Mouse (Mus musculus): Measurements from ENCODE around the gene Lnx2. TPM values are rescaled to one million over a fixed set of nuclear protein-coding genes. Genes with fewer than 3 reads are reported as not detected.

Gene Lnx2
- polyA plus RNA-seq, 1 experiment from 2014 or later = 19.7 TPM

DNA sequence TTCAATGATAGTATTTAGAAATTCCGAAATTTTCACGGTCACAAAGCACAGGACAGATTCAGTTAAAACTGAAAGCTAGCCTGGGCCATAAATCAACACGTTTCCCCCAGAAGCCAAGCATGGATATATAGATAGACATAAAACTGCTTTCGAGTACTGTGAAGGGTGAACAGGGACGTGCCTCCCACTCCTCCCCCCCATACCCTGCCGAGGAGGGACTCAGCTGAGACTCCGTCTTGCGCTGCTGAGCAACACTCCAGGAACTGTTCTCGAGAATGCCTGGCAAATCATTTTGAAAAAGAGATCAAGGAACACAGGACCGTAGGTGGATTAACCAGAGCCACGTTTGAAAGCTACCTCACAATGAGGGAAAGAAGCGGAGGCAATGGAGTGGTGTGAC, 42.1 kb downstream of the Lnx2 start:
- Histone ChIP-seq H3K27me3 (ENCODE audit: control insufficient read depth, insufficient read depth, low read depth, low read length) (no peaks in the 10 kb centered on the region), H3K4me3 (ENCODE audit: low read length) (no peak overlapping the region), H3K27ac (ENCODE audit: low read length) (no peak overlapping the region), H3K9ac (ENCODE audit: low read length) (no peak overlapping the region), H3K4me2 (ENCODE audit: low read depth, low read length) (no peak overlapping the region), H3K9me3 (ENCODE audit: control insufficient read depth, low read length) (no peaks in the 10 kb centered on the region), H3K4me1 (replicated peaks; ENCODE audit: control insufficient read depth, insufficient read depth, low read length) (peaks cover 30% of the 10 kb centered on the region), H3K36me3 (ENCODE audit: control insufficient read depth, insufficient read depth, low read length) (peaks cover 9% of the 10 kb centered on the region)
- no peak for ATAC-seq (ENCODE audit: low read depth)
- 74% methylated on average over 12 of the region's 12 CpGs for WGBS

DNA sequence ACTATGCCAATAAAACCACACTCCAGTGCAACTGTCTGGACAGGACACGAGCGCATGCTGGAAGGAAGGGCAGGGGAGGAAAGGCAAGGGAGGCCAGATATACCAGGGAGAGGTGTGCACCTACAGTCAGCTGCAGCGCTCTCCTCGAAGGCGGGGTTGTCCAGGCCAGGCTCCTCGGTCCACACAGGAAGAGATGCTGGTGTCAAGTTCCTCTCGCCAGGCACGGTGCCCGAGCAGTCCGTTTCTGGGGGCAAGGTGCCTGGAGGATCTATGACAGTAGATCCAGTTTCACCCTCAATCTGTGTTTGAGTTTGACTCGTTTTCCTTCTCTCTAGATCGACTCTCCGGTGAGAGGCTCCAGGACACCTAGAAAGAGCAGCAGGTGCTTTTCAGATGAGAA, 43.2 kb downstream of the Lnx2 start:
- no peak overlapping the region for H3K4me2 ChIP-seq (ENCODE audit: low read depth, low read length)
- WGBS = 63% methylated on average over 13 of the region's 13 CpGs
- H3K27ac ChIP-seq (ENCODE audit: low read length) = no peak overlapping the region
- peaks cover 20% of the 10 kb centered on the region for H3K36me3 ChIP-seq (ENCODE audit: control insufficient read depth, insufficient read depth, low read length)
- no peaks in the 10 kb centered on the region for H3K27me3 ChIP-seq (ENCODE audit: control insufficient read depth, insufficient read depth, low read depth, low read length)
- H3K9me3 ChIP-seq (ENCODE audit: control insufficient read depth, low read length) = no peaks in the 10 kb centered on the region
- H3K4me3 ChIP-seq (ENCODE audit: low read length) = no peak overlapping the region
- ATAC-seq (ENCODE audit: low read depth) = no peak
- H3K4me1 ChIP-seq (replicated peaks; ENCODE audit: control insufficient read depth, insufficient read depth, low read length) = peaks cover 25% of the 10 kb centered on the region
- no peak overlapping the region for H3K9ac ChIP-seq (ENCODE audit: low read length)

DNA sequence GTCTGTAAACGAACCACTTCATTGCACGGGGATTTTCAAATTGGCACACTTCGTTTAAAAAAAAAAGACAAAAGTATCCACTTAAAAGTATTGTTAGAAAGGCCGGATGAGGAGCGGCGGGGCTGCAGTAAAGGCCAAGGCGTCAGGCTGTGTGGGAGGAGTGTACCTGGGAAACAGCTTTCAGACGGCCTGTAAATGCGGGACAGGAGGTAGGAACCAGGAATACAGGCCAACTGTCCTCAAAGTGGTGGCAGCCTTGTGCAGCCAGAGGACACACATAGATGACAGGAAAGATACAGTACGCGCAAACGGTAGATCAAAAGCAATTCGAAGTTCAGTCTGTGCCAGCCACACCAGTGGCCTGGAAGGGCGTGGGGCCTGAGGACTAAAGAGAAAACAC, 45.1 kb downstream of the Lnx2 start:
- WGBS = 79% methylated on average over 14 of the region's 14 CpGs
- Histone ChIP-seq H3K9ac (ENCODE audit: low read length) (no peak overlapping the region), H3K27ac (ENCODE audit: low read length) (peak overlapping the region; percentile 41), H3K4me1 (replicated peaks; ENCODE audit: control insufficient read depth, insufficient read depth, low read length) (peaks cover 9% of the 10 kb centered on the region), H3K27me3 (ENCODE audit: control insufficient read depth, insufficient read depth, low read depth, low read length) (no peaks in the 10 kb centered on the region), H3K4me3 (ENCODE audit: low read length) (no peak overlapping the region), H3K9me3 (ENCODE audit: control insufficient read depth, low read length) (no peaks in the 10 kb centered on the region), H3K36me3 (ENCODE audit: control insufficient read depth, insufficient read depth, low read length) (peaks cover 33% of the 10 kb centered on the region), H3K4me2 (ENCODE audit: low read depth, low read length) (no peak overlapping the region)
- ATAC-seq (ENCODE audit: low read depth) = no peak

- peaks cover 52% of the 10 kb centered on the region for H3K36me3 ChIP-seq (ENCODE audit: control insufficient read depth, insufficient read depth, low read length)
- 0 out of 2 replicates have a peak, but pooled peaks have one; percentile 37 for ATAC-seq (ENCODE audit: low read depth)
- H3K4me3 ChIP-seq (ENCODE audit: low read length) = no peak overlapping the region
- no peak overlapping the region for H3K9ac ChIP-seq (ENCODE audit: low read length)
- no peak overlapping the region for H3K4me2 ChIP-seq (ENCODE audit: low read depth, low read length)
- WGBS = 60% methylated on average over 24 of the region's 24 CpGs
- H3K27me3 ChIP-seq (ENCODE audit: control insufficient read depth, insufficient read depth, low read depth, low read length) = no peaks in the 10 kb centered on the region
- no peaks in the 10 kb centered on the region for H3K9me3 ChIP-seq (ENCODE audit: control insufficient read depth, low read length)
- H3K27ac ChIP-seq (ENCODE audit: low read length) = no peak overlapping the region
- H3K4me1 ChIP-seq (replicated peaks; ENCODE audit: control insufficient read depth, insufficient read depth, low read length) = no peaks in the 10 kb centered on the region
Observed at GRCm38 (mm10) chr5:147024331-147025034, 51.9 kb downstream of the Lnx2 start.

DNA sequence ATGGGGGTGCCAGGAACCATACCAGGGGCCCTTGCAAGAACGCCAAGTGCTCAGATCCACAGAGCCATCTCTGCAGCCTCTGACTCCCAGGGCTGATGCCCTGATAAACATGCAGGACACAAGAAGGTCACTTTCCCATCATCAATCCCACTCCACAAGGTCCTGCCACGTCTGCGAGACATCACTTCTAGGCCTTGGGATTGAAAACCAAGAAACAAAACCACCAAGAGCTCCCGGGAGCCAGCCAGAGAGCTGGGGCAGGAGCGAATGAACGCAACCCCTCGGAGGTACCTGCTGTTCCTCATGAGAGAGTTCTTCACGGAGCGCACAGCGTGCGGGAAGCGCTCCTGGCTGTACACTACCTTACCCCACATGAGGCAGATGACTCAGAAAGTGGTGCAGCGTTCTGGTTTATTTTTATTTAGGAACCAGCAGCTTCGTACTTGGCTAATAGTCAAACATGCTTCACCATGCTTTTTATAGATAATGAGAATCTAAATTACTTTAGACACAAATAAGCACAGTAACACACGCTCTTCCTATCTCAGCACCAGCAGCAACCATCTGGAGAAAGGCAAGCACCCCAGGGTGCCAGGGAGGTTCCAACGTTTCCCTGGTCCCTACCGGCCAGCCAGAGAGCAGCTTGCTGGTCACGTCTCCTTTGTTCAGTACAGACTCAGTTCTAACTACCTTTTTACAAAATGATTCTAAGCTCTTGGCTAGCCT, 53.0 kb downstream of the Lnx2 start:
- ATAC-seq (ENCODE audit: low read depth) = no peak
- Histone ChIP-seq H3K9ac (ENCODE audit: low read length) (no peak overlapping the region), H3K27me3 (ENCODE audit: control insufficient read depth, insufficient read depth, low read depth, low read length) (no peaks in the 10 kb centered on the region), H3K27ac (ENCODE audit: low read length) (no peak overlapping the region), H3K4me3 (ENCODE audit: low read length) (no peak overlapping the region), H3K36me3 (ENCODE audit: control insufficient read depth, insufficient read depth, low read length) (peaks cover 53% of the 10 kb centered on the region), H3K4me2 (ENCODE audit: low read depth, low read length) (no peak overlapping the region), H3K9me3 (ENCODE audit: control insufficient read depth, low read length) (no peaks in the 10 kb centered on the region), H3K4me1 (replicated peaks; ENCODE audit: control insufficient read depth, insufficient read depth, low read length) (no peaks in the 10 kb centered on the region)
- WGBS = 86% methylated on average over 18 of the region's 18 CpGs

- Histone ChIP-seq H3K27me3 (ENCODE audit: control insufficient read depth, insufficient read depth, low read depth, low read length) (no peaks in the 10 kb centered on the region), H3K4me3 (ENCODE audit: low read length) (no peak overlapping the region), H3K4me2 (ENCODE audit: low read depth, low read length) (no peak overlapping the region), H3K9ac (ENCODE audit: low read length) (no peak overlapping the region), H3K36me3 (ENCODE audit: control insufficient read depth, insufficient read depth, low read length) (peaks cover 45% of the 10 kb centered on the region), H3K9me3 (ENCODE audit: control insufficient read depth, low read length) (no peaks in the 10 kb centered on the region), H3K27ac (ENCODE audit: low read length) (no peak overlapping the region), H3K4me1 (replicated peaks; ENCODE audit: control insufficient read depth, insufficient read depth, low read length) (no peaks in the 10 kb centered on the region)
- 70% methylated on average over 5 of the region's 5 CpGs for WGBS
- ATAC-seq (ENCODE audit: low read depth) = no peak
Observed at GRCm38 (mm10) chr5:147021546-147022265, 54.7 kb downstream of the Lnx2 start.

DNA sequence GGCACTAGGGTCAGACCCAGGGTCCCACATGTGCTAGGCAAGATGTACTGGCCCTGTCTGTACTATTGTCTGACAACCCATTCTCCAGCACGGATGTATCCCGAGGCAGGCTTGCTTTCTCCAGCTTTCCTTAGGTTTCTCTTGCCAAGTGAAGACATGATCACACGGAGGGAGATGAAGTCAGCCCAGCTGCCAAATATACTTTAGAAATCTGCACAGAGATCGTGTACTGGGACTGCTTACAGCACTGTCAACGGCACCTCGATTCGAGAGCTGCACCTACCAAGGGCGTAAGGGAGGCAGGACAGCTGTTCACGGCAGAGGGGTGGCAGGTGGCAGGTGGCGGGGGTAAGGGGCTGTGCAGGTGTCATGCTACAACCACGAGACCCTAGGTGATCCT, 55.8 kb downstream of the Lnx2 start:
- H3K4me3 ChIP-seq (ENCODE audit: low read length) = no peak overlapping the region
- ATAC-seq (ENCODE audit: low read depth) = no peak
- no peaks in the 10 kb centered on the region for H3K4me1 ChIP-seq (replicated peaks; ENCODE audit: control insufficient read depth, insufficient read depth, low read length)
- no peak overlapping the region for H3K9ac ChIP-seq (ENCODE audit: low read length)
- no peak overlapping the region for H3K27ac ChIP-seq (ENCODE audit: low read length)
- H3K27me3 ChIP-seq (ENCODE audit: control insufficient read depth, insufficient read depth, low read depth, low read length) = no peaks in the 10 kb centered on the region
- H3K9me3 ChIP-seq (ENCODE audit: control insufficient read depth, low read length) = no peaks in the 10 kb centered on the region
- WGBS = 78% methylated on average over 11 of the region's 11 CpGs
- H3K36me3 ChIP-seq (ENCODE audit: control insufficient read depth, insufficient read depth, low read length) = peaks cover 40% of the 10 kb centered on the region
- no peak overlapping the region for H3K4me2 ChIP-seq (ENCODE audit: low read depth, low read length)

GRCm38 (mm10) chr5:147018761-147019160, 57.6 kb downstream of the Lnx2 start:
- H3K27ac ChIP-seq (ENCODE audit: low read length) = no peak overlapping the region
- H3K27me3 ChIP-seq (ENCODE audit: control insufficient read depth, insufficient read depth, low read depth, low read length) = no peaks in the 10 kb centered on the region
- H3K4me1 ChIP-seq (replicated peaks; ENCODE audit: control insufficient read depth, insufficient read depth, low read length) = no peaks in the 10 kb centered on the region
- no peak for ATAC-seq (ENCODE audit: low read depth)
- H3K4me3 ChIP-seq (ENCODE audit: low read length) = no peak overlapping the region
- no peak overlapping the region for H3K4me2 ChIP-seq (ENCODE audit: low read depth, low read length)
- H3K9me3 ChIP-seq (ENCODE audit: control insufficient read depth, low read length) = no peaks in the 10 kb centered on the region
- WGBS = 81% methylated on average over 11 of the region's 11 CpGs
- no peak overlapping the region for H3K9ac ChIP-seq (ENCODE audit: low read length)
- H3K36me3 ChIP-seq (ENCODE audit: control insufficient read depth, insufficient read depth, low read length) = peaks cover 33% of the 10 kb centered on the region

GRCm38 (mm10) chr5:147017526-147017925, 58.9 kb downstream of the Lnx2 start:
- Histone ChIP-seq H3K27me3 (ENCODE audit: control insufficient read depth, insufficient read depth, low read depth, low read length) (no peaks in the 10 kb centered on the region), H3K4me2 (ENCODE audit: low read depth, low read length) (no peak overlapping the region), H3K9ac (ENCODE audit: low read length) (no peak overlapping the region), H3K4me1 (replicated peaks; ENCODE audit: control insufficient read depth, insufficient read depth, low read length) (no peaks in the 10 kb centered on the region), H3K4me3 (ENCODE audit: low read length) (no peak overlapping the region), H3K9me3 (ENCODE audit: control insufficient read depth, low read length) (no peaks in the 10 kb centered on the region), H3K36me3 (ENCODE audit: control insufficient read depth, insufficient read depth, low read length) (peaks cover 21% of the 10 kb centered on the region), H3K27ac (ENCODE audit: low read length) (no peak overlapping the region)
- no peak for ATAC-seq (ENCODE audit: low read depth)
- 59% methylated on average over 11 of the region's 11 CpGs for WGBS
